Comparison of ENCODE assay signal across 16 mouse cellular contexts in genomic region chr2:14903837-14904236, GRCm38 (mm10).
"Had no signal": no experiment of that assay in that cellular context is flagged by ENCODE, and none has a peak within 500 bp of the region (broad histone marks: within the 10 kb centered on the region; RNA-seq: fewer than 3 reads in every experiment).

No protein-coding gene starts in this region.

- H3K4me1 ChIP-seq: liver, embryonic 13.5 days; stomach, embryonic 15.5 days had no signal

- ATAC-seq: midbrain, embryonic 15.5 days had no signal

- H3K36me3 ChIP-seq: liver, embryonic 13.5 days; midbrain, embryonic 12.5 days; midbrain, embryonic 15.5 days; neural tube, embryonic 13.5 days; stomach, embryonic 15.5 days had no signal

- H3K9me3 ChIP-seq: liver, embryonic 13.5 days; midbrain, embryonic 12.5 days; midbrain, embryonic 15.5 days; neural tube, embryonic 13.5 days; stomach, embryonic 15.5 days had no signal

- H3K9ac ChIP-seq: liver, embryonic 13.5 days; midbrain, embryonic 12.5 days; midbrain, embryonic 15.5 days; neural tube, embryonic 13.5 days; stomach, embryonic 15.5 days had no signal

- H3K4me2 ChIP-seq: liver, embryonic 13.5 days; midbrain, embryonic 12.5 days; midbrain, embryonic 15.5 days; neural tube, embryonic 13.5 days; stomach, embryonic 15.5 days had no signal

- H3K4me3 ChIP-seq: layer of hippocampus, adult 2 months; liver, embryonic 13.5 days; midbrain, embryonic 12.5 days; midbrain, embryonic 15.5 days; myocyte; neural tube, embryonic 13.5 days; stomach, embryonic 15.5 days had no signal

- H3K27ac ChIP-seq: kidney, postnatal 0 days; layer of hippocampus, adult 2 months; liver, embryonic 13.5 days; midbrain, embryonic 12.5 days; midbrain, embryonic 15.5 days; neural tube, embryonic 13.5 days; stomach, embryonic 15.5 days had no signal

- DNase-seq: kidney, postnatal 25 days; layer of hippocampus, adult 9-11 months; liver, embryonic 13.5 days; lung, adult 2 months; lung, postnatal 14 days; lung, postnatal 4 days; right cerebral cortex, postnatal 25 days; spleen, adult 18-20 months; thymus, postnatal 25 days had no signal

- H3K27me3 ChIP-seq: liver, embryonic 13.5 days; midbrain, embryonic 12.5 days; midbrain, embryonic 15.5 days; neural tube, embryonic 13.5 days; stomach, embryonic 15.5 days had no signal
